Mouse (Mus musculus) cerebellum, adult 11 months (tissue): ENCODE measurements around the gene Rbm38.

Source experiments
- DNase-seq: peaks from one replicate; pipeline ENCODE4 v3.0.0; 2022

Gene Rbm38

DNA sequence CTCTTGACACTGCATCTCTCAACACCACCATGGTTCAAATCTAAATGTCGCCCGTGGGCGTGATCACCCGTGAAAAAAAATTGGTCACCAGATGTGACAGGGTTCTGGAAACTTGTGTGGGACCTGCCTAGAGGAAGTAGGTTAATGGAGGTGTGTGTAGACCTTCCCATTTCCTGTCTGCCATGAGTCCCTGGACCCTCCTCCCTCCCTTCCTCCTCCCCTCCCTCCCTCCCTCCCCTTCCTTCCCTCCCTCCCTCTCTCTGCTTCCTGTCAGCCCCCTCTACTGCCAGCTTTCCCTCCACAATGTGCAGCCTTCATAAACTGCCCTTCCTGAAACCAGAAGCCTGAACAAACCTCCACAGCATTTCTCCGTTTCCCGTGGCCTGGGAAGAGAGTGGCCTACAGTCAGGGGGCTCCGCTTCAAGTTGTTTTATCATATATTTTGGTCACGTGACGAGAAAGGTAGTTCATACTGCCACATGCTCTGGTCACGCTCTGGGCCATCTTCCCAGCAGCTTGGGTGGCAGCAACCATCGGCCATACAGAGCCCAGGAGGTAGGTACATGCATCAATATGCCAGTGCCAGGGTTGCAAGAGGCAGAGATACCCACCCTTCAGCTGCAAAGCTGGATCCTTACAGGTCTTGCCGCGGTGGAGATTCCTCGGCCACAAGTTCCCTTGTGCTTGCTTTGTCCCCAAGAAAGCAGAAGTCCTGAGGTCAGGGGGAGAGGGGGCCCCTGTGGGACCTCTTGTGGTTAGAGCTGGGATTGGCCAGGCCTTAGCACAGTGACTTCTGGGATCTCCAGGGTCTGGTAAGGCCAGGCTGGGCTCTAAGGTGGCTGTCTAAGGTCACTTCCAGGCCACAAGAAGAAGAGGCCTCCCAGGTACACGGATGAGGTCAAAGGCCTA, 41.4 kb downstream of the Rbm38 start:
- no peak for DNase-seq

DNA sequence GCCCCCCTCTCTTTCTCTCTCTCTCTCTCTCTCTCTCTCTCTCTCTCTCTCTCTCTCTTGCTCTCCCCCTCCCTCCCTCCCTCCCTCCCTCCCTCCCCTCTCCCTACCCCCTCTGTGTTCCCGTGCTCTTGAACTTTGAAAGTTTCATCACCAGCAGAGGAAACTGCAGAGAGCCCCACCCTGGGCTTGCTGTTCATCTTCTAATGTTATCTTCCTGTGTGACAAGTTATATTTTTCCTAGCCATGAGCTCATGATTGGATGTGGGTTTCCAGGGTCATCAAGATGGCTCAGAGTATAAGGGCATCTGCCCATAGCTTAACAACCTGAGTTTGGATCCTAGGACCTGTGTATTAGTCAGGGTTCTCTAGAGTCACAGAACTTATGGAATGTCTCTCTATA, 42.9 kb downstream of the Rbm38 start:
- no peak for DNase-seq

DNA sequence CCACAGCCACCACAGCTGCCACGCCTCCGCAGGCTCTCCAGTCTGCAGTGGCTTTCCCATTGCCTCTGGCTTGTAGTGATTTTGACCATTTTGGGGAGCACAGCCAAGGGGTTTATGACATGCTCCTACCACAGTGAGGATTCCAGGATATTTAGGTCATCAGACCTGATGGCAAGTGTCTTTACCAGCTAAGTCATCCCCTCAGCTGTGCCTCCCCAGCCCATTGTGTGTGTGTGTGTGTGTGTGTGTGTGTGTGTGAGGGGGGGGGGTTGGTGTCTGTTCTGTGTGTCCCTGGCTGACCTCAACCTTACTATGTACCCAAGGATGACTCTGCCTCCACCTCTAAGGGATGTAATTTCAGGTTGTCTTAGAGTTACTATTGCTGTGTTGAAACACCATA, 44.6 kb downstream of the Rbm38 start:
- DNase-seq = no peak

DNA sequence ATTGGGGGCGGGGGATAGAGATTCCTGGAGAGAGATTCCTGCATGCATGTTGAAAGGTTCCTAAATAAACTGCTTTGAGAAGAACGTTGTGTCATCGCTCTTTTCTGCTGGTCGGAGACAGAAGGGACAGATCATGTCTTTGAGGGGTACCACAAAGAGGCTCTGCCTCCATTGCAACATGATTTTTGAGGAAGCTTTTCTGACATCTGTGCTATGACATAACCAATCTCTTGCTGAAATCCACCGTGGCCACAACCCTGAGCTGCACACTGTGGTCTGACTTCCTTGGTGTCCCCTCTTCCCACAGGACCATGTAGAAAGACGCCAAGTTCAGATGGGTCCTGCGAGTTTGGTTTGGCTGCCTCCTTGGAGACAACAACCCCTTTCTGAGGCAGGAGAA, 52.6 kb downstream of the Rbm38 start:
- DNase-seq = no peak

DNA sequence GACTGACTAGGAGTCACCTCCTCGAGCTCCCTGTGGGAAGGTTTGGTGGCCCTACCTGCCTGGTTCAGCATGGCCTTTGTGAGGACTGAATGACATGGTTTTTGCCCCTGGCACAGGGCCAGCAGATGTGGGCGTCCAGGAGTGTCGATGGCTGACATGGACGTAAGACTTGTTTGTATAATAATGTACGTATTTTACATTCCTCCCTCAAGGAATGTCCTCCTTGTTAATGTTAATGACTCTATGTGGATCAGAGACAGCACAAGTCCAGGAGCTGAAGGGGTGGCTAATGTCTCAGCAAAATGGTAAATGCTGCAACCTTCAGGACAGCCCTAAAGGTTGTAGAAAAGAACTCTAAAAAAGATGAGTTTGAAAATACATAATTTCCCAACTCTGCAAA, 53.4 kb downstream of the Rbm38 start:
- no peak for DNase-seq

DNA sequence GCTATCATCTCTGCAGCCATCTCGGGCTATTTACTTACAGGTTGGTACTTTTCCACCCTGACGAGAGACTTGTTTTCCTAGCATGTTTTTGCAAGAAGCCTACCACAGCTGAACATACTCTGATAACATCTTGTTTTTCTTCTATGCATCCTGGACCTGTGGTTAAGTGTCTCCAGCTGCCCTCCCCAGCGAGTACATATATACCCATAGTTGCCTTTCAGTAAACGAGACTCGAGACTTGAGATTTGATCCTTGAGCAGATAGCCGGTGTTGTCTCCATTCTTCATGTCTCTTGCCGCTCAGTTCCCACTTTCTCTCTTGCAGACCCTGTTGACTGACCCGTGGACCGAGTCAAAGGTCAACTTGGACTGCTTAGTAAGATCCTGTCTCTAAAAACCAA, 56.6 kb downstream of the Rbm38 start:
- DNase-seq = no peak

DNA sequence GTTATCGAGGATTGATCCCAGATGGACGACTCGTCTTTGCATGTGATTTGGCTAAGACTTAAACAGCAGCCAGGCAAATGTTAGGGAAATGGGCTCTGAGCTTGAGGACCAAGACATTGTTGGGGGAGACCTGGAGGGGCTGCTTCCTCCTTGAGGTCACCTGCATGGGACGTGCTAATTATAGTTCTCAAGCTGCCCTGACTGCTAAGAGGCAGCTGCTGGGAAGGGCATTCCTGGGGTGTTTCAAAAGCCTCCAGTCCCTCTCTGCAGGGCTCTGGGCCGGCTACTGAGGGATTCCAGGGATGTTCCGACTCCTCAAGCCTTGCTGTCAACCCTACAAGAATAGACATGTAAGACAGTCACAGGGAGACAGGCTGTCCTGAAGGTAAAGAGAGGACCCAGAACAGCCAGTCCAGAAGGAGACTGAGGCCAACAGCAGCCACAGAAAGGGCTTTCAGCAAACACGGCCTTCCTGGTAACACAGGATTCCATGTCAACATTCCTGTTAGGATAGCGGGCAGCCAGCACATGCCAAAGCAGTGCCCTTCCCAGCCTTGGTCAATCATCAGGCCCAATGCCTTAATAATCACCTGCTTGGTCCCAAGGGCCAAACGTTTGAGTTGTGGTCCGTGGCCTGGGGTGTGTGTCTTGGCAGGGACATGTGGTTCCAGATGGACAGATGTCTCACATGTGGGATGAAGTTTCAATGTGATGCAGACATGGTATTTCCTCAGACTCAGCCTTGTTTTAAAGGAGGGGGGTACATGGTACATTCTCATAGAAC, 59.7 kb downstream of the Rbm38 start:
- DNase-seq = no peak

DNA sequence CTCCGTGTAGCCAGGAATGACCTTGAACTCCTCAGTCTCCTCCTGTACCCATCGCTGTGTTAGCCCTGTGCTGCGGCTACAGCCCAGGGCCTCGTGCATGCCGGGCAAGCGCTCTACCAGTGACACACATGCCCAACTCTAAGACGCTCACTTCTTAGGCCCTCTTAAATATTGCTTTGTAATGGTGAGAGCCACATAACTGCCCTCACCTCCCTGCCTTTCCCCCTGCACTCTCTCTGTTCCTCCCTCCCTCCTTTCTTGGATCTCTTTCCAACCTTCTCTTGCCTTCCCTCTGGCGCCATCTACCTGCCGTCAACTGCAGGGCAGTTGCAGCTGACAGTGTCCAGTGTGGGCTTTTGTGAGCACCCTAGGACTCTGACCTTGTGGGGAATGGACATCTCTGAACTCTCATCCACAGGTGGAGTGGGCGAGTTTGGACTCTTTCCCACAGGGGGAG, 60.5 kb downstream of the Rbm38 start:
- DNase-seq = peak; percentile 38

DNA sequence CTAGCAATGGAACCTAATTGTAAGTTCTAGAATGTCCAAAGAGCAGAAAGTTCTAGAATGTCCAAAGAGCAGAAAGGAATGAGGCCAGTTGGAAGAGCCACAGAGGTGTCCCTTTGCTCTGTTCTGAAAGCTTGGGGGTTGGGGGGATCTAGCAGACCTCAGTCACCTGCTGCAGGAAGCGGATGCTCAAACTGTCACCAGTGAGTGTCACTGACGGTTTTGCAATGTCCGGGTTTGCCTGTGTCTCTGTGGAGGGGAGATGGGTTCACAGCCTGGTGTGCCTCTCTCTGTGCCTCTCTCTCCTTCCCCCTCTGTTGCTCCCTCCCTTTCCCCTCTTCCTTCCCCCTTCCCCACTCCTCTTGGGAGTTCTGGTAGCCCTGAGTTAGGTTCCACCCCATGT, 62.4 kb downstream of the Rbm38 start:
- no peak for DNase-seq

DNA sequence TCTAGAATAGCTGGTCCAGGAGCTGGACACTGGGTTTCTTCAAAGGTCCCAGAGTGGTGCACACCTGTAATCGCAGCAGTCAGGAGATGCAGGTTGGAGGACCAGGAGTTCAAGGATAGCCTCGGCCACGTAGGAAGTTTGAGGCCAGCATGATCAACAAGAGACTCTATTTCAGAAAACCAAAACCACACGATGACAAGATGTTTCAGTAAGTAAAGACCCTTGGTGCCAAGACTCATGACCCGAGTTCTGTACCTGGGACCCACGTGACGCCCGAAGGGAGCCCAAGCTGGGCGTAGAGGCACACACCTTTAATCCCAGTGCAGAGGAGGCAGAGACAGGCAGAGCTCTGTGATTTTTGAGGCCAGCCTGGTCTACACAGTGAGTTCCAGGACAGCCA, 62.8 kb downstream of the Rbm38 start:
- DNase-seq = no peak

DNA sequence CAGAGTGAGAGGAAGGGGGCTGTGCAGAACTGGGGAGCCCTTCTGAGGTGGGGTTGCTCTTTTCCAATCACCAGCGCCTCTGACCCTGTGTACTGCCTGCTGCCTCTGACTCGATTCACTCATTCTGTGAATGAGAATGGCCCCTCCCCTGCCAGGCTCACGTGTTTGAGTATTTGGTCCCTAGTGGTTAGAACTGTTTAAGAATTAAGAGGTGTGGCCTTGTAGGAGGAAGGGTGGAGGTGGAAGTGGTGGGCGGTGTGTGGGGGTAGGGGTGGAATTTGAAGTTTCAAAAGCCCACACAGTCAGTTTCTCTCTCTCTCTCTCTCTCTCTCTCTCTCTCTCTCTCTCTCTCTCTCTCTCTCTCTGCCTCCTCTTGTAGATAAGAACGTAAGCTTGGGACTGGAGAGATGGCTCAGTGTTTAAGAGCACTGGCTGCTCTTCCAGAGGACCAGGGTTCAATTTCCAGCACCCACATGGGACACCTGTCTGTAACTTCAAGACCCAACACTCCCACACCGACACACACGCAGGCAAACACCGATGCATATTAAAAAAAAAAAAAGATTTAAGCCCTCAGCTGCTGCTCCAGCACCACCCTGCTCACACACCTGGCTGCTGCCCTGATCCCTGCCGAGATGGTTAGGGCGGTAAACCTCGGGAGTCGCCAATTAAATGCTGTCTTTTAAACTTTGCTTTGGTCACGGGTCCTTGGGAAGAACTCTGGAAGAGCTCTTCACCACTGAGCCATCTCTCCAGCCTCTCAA, 63.6 kb downstream of the Rbm38 start:
- no peak for DNase-seq
